Mouse (Mus musculus): ENCODE results near the gene Dennd6b. TPM values are rescaled to one million over a fixed set of nuclear protein-coding genes. Genes with fewer than 3 reads are reported as not detected.

The Dennd6b gene
- total RNA-seq (2021), result 10 to 100 TPM; 46.6 to 49.4 TPM

GRCm38 (mm10) chr15:89196313-89196706 is at the start of gene Dennd6b:
Gene Dennd6b (minus strand): TSS chr15:89196496.
- peak; percentile 97 for DNase-seq
- intact Hi-C loops (cut with DNase I), result no loop called here

GRCm38 (mm10) chr15:89241025-89241424 is 44.7 kb upstream of the Dennd6b start:
- intact Hi-C loops (cut with DNase I), result no loop called here
- DNase-seq, result no peak

- DNase-seq, result no peak
- intact Hi-C loops (cut with DNase I), result no loop called here
Measured at GRCm38 (mm10) chr15:89239751-89240392, 43.6 kb upstream of the Dennd6b start.

GRCm38 (mm10) chr15:89234052-89234451 is 37.8 kb upstream of the Dennd6b start:
- DNase-seq, result no peak

GRCm38 (mm10) chr15:89233586-89233985 is 37.3 kb upstream of the Dennd6b start:
- intact Hi-C loops (cut with DNase I), result no loop called here
- peak; percentile 11 for DNase-seq

More at GRCm38 (mm10) chr15:89234052-89234451, 37.8 kb upstream of the Dennd6b start:
- intact Hi-C loops (cut with DNase I), result no loop called here

GRCm38 (mm10) chr15:89215611-89216233 is 19.4 kb upstream of the Dennd6b start:
- intact Hi-C loops (cut with DNase I), result no loop called here
- no peak for DNase-seq

GRCm38 (mm10) chr15:89214953-89215352 is 18.7 kb upstream of the Dennd6b start:
- intact Hi-C loops (cut with DNase I), result no loop called here
- DNase-seq, result no peak

GRCm38 (mm10) chr15:89213517-89213916 is 17.2 kb upstream of the Dennd6b start:
- intact Hi-C loops (cut with DNase I), result no loop called here
- no peak for DNase-seq

- DNase-seq, result no peak
- intact Hi-C loops (cut with DNase I), result no loop called here
Measured at GRCm38 (mm10) chr15:89212495-89212894, 16.2 kb upstream of the Dennd6b start.

GRCm38 (mm10) chr15:89211716-89212461 is 15.6 kb upstream of the Dennd6b start:
- peak; percentile 30 for DNase-seq
- intact Hi-C loops (cut with DNase I), result no loop called here

GRCm38 (mm10) chr15:89210915-89211715 is 14.8 kb upstream of the Dennd6b start, which contains the start of gene Ppp6r2:
Gene Ppp6r2 (plus strand): TSS chr15:89211553.
- DNase-seq, result peak; percentile 91
- intact Hi-C loops (cut with DNase I), result no loop called here

GRCm38 (mm10) chr15:89209886-89210761 is 13.8 kb upstream of the Dennd6b start:
- intact Hi-C loops (cut with DNase I), result loop anchor here (10.0 kb wide), 1 partner anchor 85 kb away; the partner anchor contains the start of genes Hdac10 and Tubgcp6

GRCm38 (mm10) chr15:89207457-89207856 is 11.2 kb upstream of the Dennd6b start:
- intact Hi-C loops (cut with DNase I), result loop anchor here (10.0 kb wide), 1 partner anchor 83 kb away; the partner anchor contains the start of genes Hdac10 and Tubgcp6
- no peak for DNase-seq

More at GRCm38 (mm10) chr15:89209886-89210761, 13.8 kb upstream of the Dennd6b start:
- peak; percentile 91 for DNase-seq

- intact Hi-C loops (cut with DNase I), result no loop called here
- peak; percentile 6 for DNase-seq
Measured at GRCm38 (mm10) chr15:89197056-89197455, 760 bp upstream of the Dennd6b start.

GRCm38 (mm10) chr15:89195690-89196312 is 495 bp downstream of the Dennd6b start:
- DNase-seq, result peak; percentile 94
- intact Hi-C loops (cut with DNase I), result no loop called here

GRCm38 (mm10) chr15:89195261-89195681 is 1.0 kb downstream of the Dennd6b start:
- intact Hi-C loops (cut with DNase I), result no loop called here
- DNase-seq, result peak; percentile 16

GRCm38 (mm10) chr15:89184937-89185227 is 11.4 kb downstream of the Dennd6b start:
- intact Hi-C loops (cut with DNase I), result no loop called here
- DNase-seq, result peak; percentile 77

GRCm38 (mm10) chr15:89184141-89184936 is 12.0 kb downstream of the Dennd6b start:
- DNase-seq, result peak; percentile 83
- intact Hi-C loops (cut with DNase I), result no loop called here

Data from left cerebral cortex, postnatal 4 days (tissue).